Mouse (Mus musculus): ENCODE results near the gene Cnn2.
A peak's percentile ranks its signal among the peaks of the same experiment; 100 is the strongest.
"Not testable (repeated sequence)": the region's sequence is repeated elsewhere in the genome, so short reads cannot be mapped to it uniquely, and the experiment has no call there.

Cnn2 gene

GRCm38 (mm10) chr10:79988506-79989271 is at the start of gene Cnn2:
Gene Cnn2, plus strand, starts transcription at chr10:79988584.
- DNase-seq (ENCODE audit: low spot score in 2 of 2): no peak

- DNase-seq (ENCODE audit: low spot score in 2 of 2): no peak
These were observed 47.6 kb upstream of the Cnn2 start for GRCm38 (mm10) chr10:79940749-79941148.

- no peak for DNase-seq (ENCODE audit: low spot score in 2 of 2)
These were observed 45.4 kb upstream of the Cnn2 start for GRCm38 (mm10) chr10:79942988-79943387.

- no peak for DNase-seq (ENCODE audit: low spot score in 2 of 2)
These were observed 44.9 kb upstream of the Cnn2 start for GRCm38 (mm10) chr10:79943471-79943901.

- DNase-seq (ENCODE audit: low spot score in 2 of 2): no peak
These were observed 42.7 kb upstream of the Cnn2 start for GRCm38 (mm10) chr10:79945507-79946234.

GRCm38 (mm10) chr10:79946752-79947322 is 41.5 kb upstream of the Cnn2 start:
- no peak for DNase-seq (ENCODE audit: low spot score in 2 of 2)

GRCm38 (mm10) chr10:79947502-79947901 is 40.9 kb upstream of the Cnn2 start:
- DNase-seq (ENCODE audit: low spot score in 2 of 2): no peak

GRCm38 (mm10) chr10:79949873-79950272 is 38.5 kb upstream of the Cnn2 start:
- no peak for DNase-seq (ENCODE audit: low spot score in 2 of 2)

GRCm38 (mm10) chr10:79950661-79951060 is 37.7 kb upstream of the Cnn2 start:
- DNase-seq (ENCODE audit: low spot score in 2 of 2): no peak

- DNase-seq (ENCODE audit: low spot score in 2 of 2): no peak
These were observed 34.4 kb upstream of the Cnn2 start for GRCm38 (mm10) chr10:79953946-79954345.

GRCm38 (mm10) chr10:79955691-79956090 is 32.7 kb upstream of the Cnn2 start:
- no peak for DNase-seq (ENCODE audit: low spot score in 2 of 2)

- DNase-seq (ENCODE audit: low spot score in 2 of 2): no peak
These were observed 31.7 kb upstream of the Cnn2 start for GRCm38 (mm10) chr10:79956643-79957154.

GRCm38 (mm10) chr10:79958140-79958816 is 30.1 kb upstream of the Cnn2 start:
- peak; percentile 76 to 77 for DNase-seq (ENCODE audit: low spot score in 2 of 2)

GRCm38 (mm10) chr10:79959412-79959811 is 29.0 kb upstream of the Cnn2 start:
- not testable (repeated sequence) for DNase-seq (ENCODE audit: low spot score in 2 of 2)

- DNase-seq (ENCODE audit: low spot score in 2 of 2): peak; percentile 100
These were observed 28.4 kb upstream of the Cnn2 start, which contains the start of gene Wdr18 for GRCm38 (mm10) chr10:79959847-79960601. Gene Wdr18, plus strand, starts transcription at chr10:79960152.

GRCm38 (mm10) chr10:79960671-79961294 is 27.6 kb upstream of the Cnn2 start:
- DNase-seq (ENCODE audit: low spot score in 2 of 2): no peak

GRCm38 (mm10) chr10:79964727-79965126 is 23.7 kb upstream of the Cnn2 start:
- no peak for DNase-seq (ENCODE audit: low spot score in 2 of 2)

GRCm38 (mm10) chr10:79965325-79965724 is 23.1 kb upstream of the Cnn2 start:
- DNase-seq (ENCODE audit: low spot score in 2 of 2): no peak

GRCm38 (mm10) chr10:79966886-79967400 is 21.4 kb upstream of the Cnn2 start:
- no peak for DNase-seq (ENCODE audit: low spot score in 2 of 2)

GRCm38 (mm10) chr10:79968181-79968580 is 20.2 kb upstream of the Cnn2 start:
- DNase-seq (ENCODE audit: low spot score in 2 of 2): no peak

All from frontal cortex, postnatal 36 days (tissue).